Mouse (Mus musculus): Measurements from ENCODE around the gene Gab2.
A peak's percentile ranks its signal among the peaks of the same experiment; 100 is the strongest.

DNA sequence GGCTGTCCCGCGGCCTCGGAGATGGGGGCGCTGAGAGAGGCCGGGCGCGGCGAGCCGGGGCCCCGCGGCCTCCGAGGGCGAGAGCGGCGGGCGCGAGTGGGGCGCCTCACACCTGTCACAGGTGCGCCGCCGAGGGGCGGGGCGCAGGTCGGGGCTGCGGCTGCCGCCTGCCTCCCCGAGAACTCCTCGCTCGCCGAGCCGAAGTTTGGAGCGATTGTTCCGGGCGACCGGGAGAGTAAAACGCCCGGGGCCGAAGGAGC, 503 bp downstream of the Gab2 start:
- TF ChIP-seq POLR2A (IDR thresholded peaks at IDR 0.05; ENCODE audit: insufficient read length, low read depth) (no peak), E2F4 (IDR thresholded peaks at IDR 0.05; ENCODE audit: insufficient read depth) (no peak), MYOG (IDR thresholded peaks at IDR 0.05; ENCODE audit: control insufficient read depth in 1 of 3, insufficient read depth in 1 of 3, insufficient read length in 2 of 3, low read depth in 2 of 3) (peak in 1 of 3 experiments; percentile 19)

Measured in myocyte (in vitro differentiated cells).